Mouse (Mus musculus) liver, adult 2 months (tissue): ENCODE measurements at regions not wholly inside any gene's neighbourhood (a gene's known extent, or its start where the extent isn't known, plus 50 kb on each side); places are given as distances from the start of the nearest gene placed in this dataset.

Experiments used
- CTCF ChIP-seq: fragments of 200-500 bp; IDR thresholded peaks from 2 replicates; pipeline ENCODE4 v1.5.1; 2011; ENCODE audit warnings: low read depth, low read length, control low read depth
- POLR2A ChIP-seq: fragments of 200-500 bp; IDR thresholded peaks from 2 replicates; pipeline ENCODE4 v1.6.1; 2011; ENCODE audit warnings: low read length, control low read depth; ENCODE audit not compliant: insufficient read depth; ENCODE audit errors: extremely low read depth

GRCm38 (mm10) chr13:103499376-103499775, 165.1 kb upstream of the Mast4 start:
- no peak for TF ChIP-seq POLR2A
- no peak for TF ChIP-seq CTCF
